1 mouse cellular context compared by ENCODE assay signal in genomic region chr16:17527606-17528005, GRCm38 (mm10).
TF ChIP-seq lines count a peak whose summit lies in the region.

No protein-coding gene starts in this region.

TF ChIP-seq in MEL, 35 proteins besides CTCF, POLR2A, EP300 and RAD21:
- TF ChIP-seq POLR2AphosphoS2 (IDR thresholded peaks at IDR 0.05; ENCODE audit: low read length): 0 out of 2 replicates have a peak, but pooled peaks have one; percentile 22
- no peak for TF ChIP-seq E2F4 (IDR thresholded peaks at IDR 0.05; ENCODE audit: borderline replicate concordance, low read depth, low read length)
